Mouse (Mus musculus) embryonic facial prominence, embryonic 10.5 days (tissue): Measurements from ENCODE around the gene Fbxo2. TPM values are rescaled to one million over a fixed set of nuclear protein-coding genes. Genes with fewer than 3 reads are reported as not detected.
"Not testable (repeated sequence)": the region's sequence is repeated elsewhere in the genome, so short reads cannot be mapped to it uniquely, and the experiment has no call there.

ENCODE experiments used
- DNase-seq: peaks from one replicate; pipeline ENCODE4 v3.0.0-alpha.2; 2017; ENCODE audit warnings: low spot score
- H3K27ac ChIP-seq: fragments of 300-500 bp; sonication (generic); replicated peaks from 2 replicates; pipeline ENCODE4 v1.5.1; 2016; ENCODE audit warnings: mild to moderate bottlenecking
- H3K27me3 ChIP-seq: fragments of 300-500 bp; sonication (generic); replicated peaks from 2 replicates; pipeline ENCODE4 v1.6.1; 2016; ENCODE audit warnings: low read depth, mild to moderate bottlenecking; ENCODE audit not compliant: poor library complexity, severe bottlenecking
- H3K36me3 ChIP-seq: fragments of 300-500 bp; sonication (generic); replicated peaks from 2 replicates; pipeline ENCODE4 v1.6.1; 2016; ENCODE audit warnings: mild to moderate bottlenecking, moderate library complexity
- H3K4me1 ChIP-seq: fragments of 300-500 bp; sonication (generic); 2 replicates; pipeline ENCODE4 v1.6.1; 2016
- H3K4me3 ChIP-seq: fragments of 300-500 bp; sonication (generic); 2 replicates; pipeline ENCODE4 v1.5.1; 2016; ENCODE audit warnings: mild to moderate bottlenecking, moderate library complexity
- H3K9me3 ChIP-seq: fragments of 300-500 bp; sonication (generic); 2 replicates; pipeline ENCODE4 v1.6.1; 2016; ENCODE audit warnings: mild to moderate bottlenecking
- WGBS: fragments of 180-500 bp; shearing (Covaris S2); methylation state at CpG from one replicate; pipeline ENCODE4 v1.1.7; 2016; 5-methylcytosine and 5-hydroxymethylcytosine counted together
- polyA plus RNA-seq: library from polyadenylated mRNA; unstranded; fragments of >200 nt; fragmentation: Nextera tagmentation; extraction: Ambion mirVana; gene quantifications from 2 replicates; pipeline ENCODE4 v1.2.1, GENCODE M21; 2016

The Fbxo2 gene
- polyA plus RNA-seq, 1 experiment from 2014 or later, result 0.82 TPM

- peak; percentile 72 for DNase-seq
- H3K36me3 ChIP-seq, result no peaks in the 10 kb centered on the region
- H3K4me3 ChIP-seq, result peak overlapping the region; percentile 34
- H3K4me1 ChIP-seq, result peaks cover 37% of the 10 kb centered on the region
- no peaks in the 10 kb centered on the region for H3K9me3 ChIP-seq
- H3K27me3 ChIP-seq, result peaks cover 96% of the 10 kb centered on the region
- WGBS, result 25% methylated on average over 4 of the region's 4 CpGs
- H3K27ac ChIP-seq, result no peak overlapping the region
These were observed 6.6 kb downstream of the Fbxo2 start for GRCm38 (mm10) chr4:148166986-148167385.

DNA sequence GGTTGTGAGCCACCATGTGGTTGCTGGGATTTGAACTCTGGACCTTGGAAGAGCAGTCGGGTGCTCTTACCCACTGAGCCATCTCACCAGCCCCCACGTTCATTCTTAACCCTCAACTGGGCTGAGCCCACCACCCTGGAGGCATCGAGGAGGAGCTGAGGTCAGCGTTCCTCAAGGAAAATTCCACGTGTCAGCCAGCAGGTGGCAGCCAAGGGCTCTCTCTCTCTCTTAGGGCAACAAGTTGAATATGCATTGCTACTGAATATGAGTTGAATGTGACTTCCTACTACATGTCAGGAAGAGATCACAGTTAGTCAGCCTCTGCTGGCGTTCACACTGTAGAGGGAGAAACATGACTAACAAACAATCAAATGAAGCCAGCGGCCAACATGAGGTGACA lies 7.9 kb downstream of the Fbxo2 start:
- Histone ChIP-seq H3K9me3 (no peaks in the 10 kb centered on the region), H3K27ac (no peak overlapping the region), H3K4me1 (peaks cover 37% of the 10 kb centered on the region), H3K36me3 (no peaks in the 10 kb centered on the region), H3K4me3 (no peak overlapping the region), H3K27me3 (peaks cover 96% of the 10 kb centered on the region)
- peak; percentile 75 for DNase-seq
- 28% methylated on average over 7 of the region's 7 CpGs for WGBS

GRCm38 (mm10) chr4:148169586-148169985 lies 9.2 kb downstream of the Fbxo2 start:
- Histone ChIP-seq H3K4me3 (no peak overlapping the region), H3K27ac (no peak overlapping the region), H3K27me3 (peaks cover 96% of the 10 kb centered on the region), H3K9me3 (no peaks in the 10 kb centered on the region), H3K4me1 (peaks cover 32% of the 10 kb centered on the region), H3K36me3 (no peaks in the 10 kb centered on the region)
- no peak for DNase-seq
- 19% methylated on average over 15 of the region's 15 CpGs for WGBS

- peak; percentile 66 for DNase-seq
- Histone ChIP-seq H3K4me3 (no peak overlapping the region), H3K27ac (no peak overlapping the region), H3K27me3 (peaks cover 96% of the 10 kb centered on the region), H3K36me3 (no peaks in the 10 kb centered on the region), H3K4me1 (peaks cover 24% of the 10 kb centered on the region), H3K9me3 (no peaks in the 10 kb centered on the region)
- 3% methylated on average over 2 of the region's 2 CpGs for WGBS
These were observed 10.4 kb downstream of the Fbxo2 start for GRCm38 (mm10) chr4:148170842-148171241.

- no peak overlapping the region for H3K27ac ChIP-seq
- peaks cover 96% of the 10 kb centered on the region for H3K27me3 ChIP-seq
- no peaks in the 10 kb centered on the region for H3K9me3 ChIP-seq
- H3K36me3 ChIP-seq, result no peaks in the 10 kb centered on the region
- H3K4me1 ChIP-seq, result peaks cover 20% of the 10 kb centered on the region
- no peak overlapping the region for H3K4me3 ChIP-seq
- WGBS, result 24% methylated on average over 3 of the region's 3 CpGs
- DNase-seq, result no peak
These were observed 10.8 kb downstream of the Fbxo2 start for GRCm38 (mm10) chr4:148171261-148171660.

- H3K27me3 ChIP-seq, result peaks cover 97% of the 10 kb centered on the region
- H3K9me3 ChIP-seq, result no peaks in the 10 kb centered on the region
- peaks cover 12% of the 10 kb centered on the region for H3K4me1 ChIP-seq
- no peak overlapping the region for H3K27ac ChIP-seq
- H3K4me3 ChIP-seq, result peak overlapping the region; percentile 41
- peak; percentile 42 for DNase-seq
- under 1% methylated on average over 30 of the region's 30 CpGs for WGBS
- no peaks in the 10 kb centered on the region for H3K36me3 ChIP-seq
These were observed 13.5 kb downstream of the Fbxo2 start for GRCm38 (mm10) chr4:148173811-148174494.

DNA sequence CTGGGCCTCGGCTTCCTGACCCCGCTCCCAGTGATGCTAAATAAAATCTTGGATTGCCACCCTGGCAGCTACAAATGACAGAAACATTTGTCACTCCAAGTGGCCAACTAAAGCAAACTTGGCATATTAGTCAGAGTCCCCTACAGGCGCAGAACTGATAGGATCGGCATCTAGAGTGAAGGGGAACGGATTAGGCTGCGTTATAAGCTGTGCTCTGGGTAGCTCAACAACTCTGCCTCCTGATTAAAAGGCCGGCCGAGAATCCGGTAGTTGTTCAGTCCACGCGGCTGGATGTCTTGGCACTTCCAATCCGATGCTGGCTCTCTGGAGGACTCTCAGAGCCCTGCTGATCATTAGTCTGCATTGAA lies 14.1 kb downstream of the Fbxo2 start:
- Histone ChIP-seq H3K4me3 (no peak overlapping the region), H3K9me3 (no peaks in the 10 kb centered on the region), H3K27ac (no peak overlapping the region), H3K27me3 (peaks cover 93% of the 10 kb centered on the region), H3K36me3 (no peaks in the 10 kb centered on the region), H3K4me1 (peaks cover 11% of the 10 kb centered on the region)
- WGBS, result 8% methylated on average over 12 of the region's 12 CpGs
- DNase-seq, result no peak

GRCm38 (mm10) chr4:148176603-148177002 lies 16.2 kb downstream of the Fbxo2 start:
- WGBS, result 68% methylated on average over 6 of the region's 6 CpGs
- not testable (repeated sequence) for H3K27ac ChIP-seq, H3K36me3 ChIP-seq, H3K9me3 ChIP-seq, DNase-seq, H3K4me3 ChIP-seq, H3K4me1 ChIP-seq
- H3K27me3 ChIP-seq, result peaks cover 73% of the 10 kb centered on the region

- no peak overlapping the region for H3K4me3 ChIP-seq
- H3K9me3 ChIP-seq, result no peaks in the 10 kb centered on the region
- no peak for DNase-seq
- H3K4me1 ChIP-seq, result peaks cover 12% of the 10 kb centered on the region
- H3K36me3 ChIP-seq, result no peaks in the 10 kb centered on the region
- H3K27ac ChIP-seq, result no peak overlapping the region
- peaks cover 71% of the 10 kb centered on the region for H3K27me3 ChIP-seq
These were observed 17.3 kb downstream of the Fbxo2 start for GRCm38 (mm10) chr4:148177716-148178115.

DNA sequence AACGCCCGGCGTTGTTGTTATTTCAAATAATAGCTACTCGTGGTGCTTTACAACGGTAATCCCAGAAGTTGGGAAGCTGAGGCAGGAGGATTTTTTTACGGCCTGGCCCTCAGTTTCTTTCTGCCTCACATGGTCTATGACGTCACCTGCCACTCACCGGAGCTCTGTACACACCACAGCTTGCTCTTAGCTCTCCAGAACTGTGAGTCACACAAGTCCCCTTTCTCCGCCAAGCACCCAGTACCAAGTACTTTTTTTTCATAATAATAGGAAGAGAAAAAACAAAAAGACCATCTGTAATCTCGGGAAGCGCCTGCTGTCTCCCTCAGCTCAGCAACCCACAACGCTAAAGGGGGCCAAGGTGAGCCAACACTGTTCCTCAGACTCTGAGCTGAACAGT lies 21.1 kb downstream of the Fbxo2 start:
- WGBS, result 90% methylated on average over 12 of the region's 12 CpGs
- no peak overlapping the region for H3K27ac ChIP-seq
- DNase-seq, result no peak
- no peaks in the 10 kb centered on the region for H3K36me3 ChIP-seq
- H3K4me1 ChIP-seq, result peaks cover 20% of the 10 kb centered on the region
- H3K9me3 ChIP-seq, result no peaks in the 10 kb centered on the region
- H3K4me3 ChIP-seq, result no peak overlapping the region
- H3K27me3 ChIP-seq, result peaks cover 44% of the 10 kb centered on the region

GRCm38 (mm10) chr4:148182363-148182762 lies 21.9 kb downstream of the Fbxo2 start:
- no peaks in the 10 kb centered on the region for H3K9me3 ChIP-seq
- 41% methylated on average over 8 of the region's 8 CpGs for WGBS
- no peak overlapping the region for H3K4me3 ChIP-seq
- H3K36me3 ChIP-seq, result no peaks in the 10 kb centered on the region
- H3K27me3 ChIP-seq, result peaks cover 39% of the 10 kb centered on the region
- DNase-seq, result no peak
- H3K27ac ChIP-seq, result no peak overlapping the region
- H3K4me1 ChIP-seq, result peaks cover 20% of the 10 kb centered on the region

- peaks cover 22% of the 10 kb centered on the region for H3K27me3 ChIP-seq
- DNase-seq, result peak; percentile 57
These were observed 24.1 kb downstream of the Fbxo2 start for GRCm38 (mm10) chr4:148184564-148184963.

DNA sequence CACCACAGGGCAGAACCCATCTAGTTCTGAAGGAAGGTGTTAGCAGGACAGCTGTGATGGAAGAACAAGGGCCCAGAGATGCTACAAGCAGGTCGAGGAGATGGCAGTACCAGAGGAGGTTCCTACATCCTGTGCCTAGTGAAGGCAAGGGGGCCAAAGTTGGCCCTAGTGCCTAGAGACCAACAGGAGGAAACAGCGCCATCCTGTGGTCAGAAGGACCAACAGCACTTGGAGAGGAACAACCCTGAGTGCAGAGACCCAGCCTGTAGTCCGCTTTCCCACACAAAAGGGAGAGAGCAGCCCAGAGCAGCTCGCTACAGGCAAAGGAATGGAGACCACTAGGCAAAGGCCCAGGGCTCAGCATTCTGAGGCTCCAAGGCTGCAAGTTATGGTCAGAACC lies 25.4 kb downstream of the Fbxo2 start:
- 66% methylated on average over 4 of the region's 4 CpGs for WGBS
- DNase-seq, result no peak
- peaks cover 22% of the 10 kb centered on the region for H3K27me3 ChIP-seq
- no peak overlapping the region for H3K27ac ChIP-seq
- no peaks in the 10 kb centered on the region for H3K9me3 ChIP-seq
- no peaks in the 10 kb centered on the region for H3K36me3 ChIP-seq
- H3K4me1 ChIP-seq, result peaks cover 20% of the 10 kb centered on the region
- no peak overlapping the region for H3K4me3 ChIP-seq

More at GRCm38 (mm10) chr4:148184564-148184963, 24.1 kb downstream of the Fbxo2 start:
- WGBS, result 35% methylated on average over 9 of the region's 9 CpGs
- no peaks in the 10 kb centered on the region for H3K9me3 ChIP-seq
- H3K27ac ChIP-seq, result no peak overlapping the region
- H3K36me3 ChIP-seq, result no peaks in the 10 kb centered on the region
- H3K4me3 ChIP-seq, result no peak overlapping the region
- peaks cover 20% of the 10 kb centered on the region for H3K4me1 ChIP-seq
